Mouse (Mus musculus) erythroblast, embryonic 14.5 days (primary cell): Measurements from ENCODE around the gene Kdm5b. TPM values are rescaled to one million over a fixed set of nuclear protein-coding genes. Genes with fewer than 3 reads are reported as not detected.

ENCODE experiments used
- H3K27me3 ChIP-seq: 2 replicates; pipeline ENCODE4 v1.6.1; 2012; ENCODE audit warnings: inconsistent platforms; ENCODE audit not compliant: control insufficient read depth
- H3K36me3 ChIP-seq: 2 replicates; pipeline ENCODE4 v1.6.1; 2012; ENCODE audit warnings: mild to moderate bottlenecking, inconsistent platforms; ENCODE audit not compliant: control insufficient read depth
- H3K4me1 ChIP-seq: 2 replicates; pipeline ENCODE4 v1.6.1; 2012; ENCODE audit warnings: inconsistent platforms; ENCODE audit not compliant: control insufficient read depth
- H3K4me3 ChIP-seq: replicated peaks from 2 replicates; pipeline ENCODE3; 2012; ENCODE audit warnings: moderate library complexity, mild to moderate bottlenecking, inconsistent platforms
- H3K9me3 ChIP-seq: 2 replicates; pipeline ENCODE4 v1.6.1; 2012; ENCODE audit warnings: low read length, inconsistent platforms, mixed read lengths; ENCODE audit not compliant: control insufficient read depth
- GATA1 ChIP-seq: IDR thresholded peaks from 2 replicates; pipeline ENCODE4 v1.6.1; 2012; ENCODE audit warnings: low read length, inconsistent platforms, mixed read lengths
- TAL1 ChIP-seq: IDR thresholded peaks from 3 replicates; pipeline ENCODE4 v1.6.1; 2012; ENCODE audit warnings: low read length, inconsistent platforms, mixed read lengths
- polyA plus RNA-seq: library from polyadenylated mRNA; stranded (reverse); fragments of >175 nt; gene quantifications from 2 replicates; pipeline ENCODE4 v1.2.3, GENCODE M21; 2012

The Kdm5b gene
- polyA plus RNA-seq, 1 experiment = 0.01 TPM

DNA sequence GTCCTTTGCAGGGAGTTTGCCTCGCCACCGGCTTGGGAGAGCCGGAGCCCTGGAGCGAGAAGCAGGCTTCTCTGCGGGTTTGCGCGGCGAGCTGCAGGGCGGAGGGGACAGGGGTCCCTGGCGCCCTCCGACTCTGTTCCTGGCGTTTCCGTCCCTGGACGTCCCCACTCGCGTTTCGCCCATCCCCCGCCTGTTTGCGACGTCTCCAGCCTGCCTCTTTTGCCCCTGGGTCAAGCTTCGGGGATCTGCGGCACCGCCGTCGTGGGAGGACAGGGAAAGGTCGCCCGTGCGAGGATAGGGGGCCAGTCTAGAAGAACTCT, 87.0 kb downstream of the Kdm5b start:
- Histone ChIP-seq H3K36me3 (no peaks in the 10 kb centered on the region), H3K9me3 (peaks cover 5% of the 10 kb centered on the region; the same call in 1 of the 2 replicates), H3K27me3 (peaks cover 89% of the 10 kb centered on the region), H3K4me1 (peaks cover 8% of the 10 kb centered on the region), H3K4me3 (no peak overlapping the region)
- TF ChIP-seq GATA1 (no peak), TAL1 (no peak)

DNA sequence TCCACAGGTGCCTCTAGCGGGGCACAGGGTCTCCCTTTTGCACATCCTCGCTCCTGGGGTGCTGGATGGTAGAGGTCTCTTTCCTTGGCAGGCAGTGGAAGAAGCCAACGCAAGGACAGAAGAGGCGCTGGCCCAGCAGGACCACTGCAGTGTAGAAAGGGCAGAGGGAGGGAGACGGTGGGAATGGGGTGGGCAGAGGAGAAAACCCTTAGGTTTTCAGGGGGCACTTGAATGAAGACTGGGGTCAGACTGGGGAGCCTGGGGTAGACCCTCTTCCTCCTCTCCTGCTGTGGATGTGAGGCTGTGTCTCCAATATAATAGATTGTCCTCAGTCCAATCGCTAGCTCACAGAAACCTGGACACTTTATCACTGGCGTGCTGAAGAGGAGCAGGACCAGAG, 87.6 kb downstream of the Kdm5b start:
- peaks cover 8% of the 10 kb centered on the region for H3K4me1 ChIP-seq
- no peak overlapping the region for H3K4me3 ChIP-seq
- TF ChIP-seq GATA1 (no peak), TAL1 (no peak)
- peaks cover 82% of the 10 kb centered on the region for H3K27me3 ChIP-seq
- H3K9me3 ChIP-seq = peaks cover 5% of the 10 kb centered on the region; the same call in 1 of the 2 replicates
- H3K36me3 ChIP-seq = no peaks in the 10 kb centered on the region

DNA sequence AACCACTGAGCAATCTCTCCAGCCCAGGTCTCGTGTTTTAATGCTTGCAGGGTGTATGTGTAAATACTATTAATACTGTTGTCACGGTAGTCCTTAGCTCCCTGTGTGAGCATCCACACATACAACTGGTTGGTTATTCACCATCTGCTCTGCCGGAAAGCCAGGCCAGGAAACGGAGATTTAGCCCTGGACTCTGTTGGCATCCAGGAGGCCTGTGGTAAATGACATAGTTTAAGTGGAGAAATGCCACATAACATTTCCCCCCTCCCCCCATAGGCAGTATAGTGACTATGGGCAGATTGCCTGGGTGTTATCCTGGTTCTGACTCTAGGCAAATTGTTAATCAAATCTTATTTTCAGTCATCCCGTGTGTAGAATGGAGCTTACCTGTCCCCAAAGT, 90.8 kb downstream of the Kdm5b start:
- peaks cover 5% of the 10 kb centered on the region; the same call in 1 of the 2 replicates for H3K9me3 ChIP-seq
- peaks cover 54% of the 10 kb centered on the region for H3K27me3 ChIP-seq

DNA sequence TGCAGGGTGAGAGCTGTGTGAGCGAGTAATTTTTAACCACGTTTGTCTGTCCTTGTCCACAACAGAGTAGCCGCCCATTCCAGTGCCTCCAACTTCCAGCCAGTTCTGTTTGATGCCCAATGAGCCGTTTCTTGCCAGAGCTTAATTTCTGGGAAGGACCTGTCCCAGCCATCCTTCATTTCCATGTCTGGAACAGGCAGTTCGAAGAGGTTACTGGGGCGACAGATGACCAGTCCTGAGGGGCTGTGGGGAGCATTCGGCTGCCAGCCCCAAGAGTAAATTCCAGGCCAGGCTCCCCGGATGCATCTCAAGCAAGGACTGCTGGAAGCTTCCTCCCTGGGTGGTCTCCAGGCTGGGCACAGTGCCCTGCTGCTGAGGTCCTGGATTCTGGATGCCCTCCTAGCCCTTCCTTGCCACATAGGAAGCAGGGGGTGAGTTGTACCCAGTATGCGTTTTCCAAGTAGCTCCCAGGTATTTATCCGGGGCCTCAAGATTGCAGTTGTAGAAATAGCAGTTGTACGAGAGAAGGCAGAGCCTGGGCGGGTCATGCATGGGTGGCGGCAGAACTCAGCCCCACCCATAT, 91.4 kb downstream of the Kdm5b start:
- peaks cover 3% of the 10 kb centered on the region; the same call in 1 of the 2 replicates for H3K9me3 ChIP-seq
- no peak overlapping the region for H3K4me3 ChIP-seq
- peaks cover 49% of the 10 kb centered on the region for H3K27me3 ChIP-seq
- TF ChIP-seq GATA1 = no peak
- TF ChIP-seq TAL1 = no peak
- peaks cover 6% of the 10 kb centered on the region for H3K4me1 ChIP-seq
- no peaks in the 10 kb centered on the region for H3K36me3 ChIP-seq

More for the DNA sequence above, 90.8 kb downstream of the Kdm5b start:
- no peaks in the 10 kb centered on the region for H3K36me3 ChIP-seq
- no peak overlapping the region for H3K4me3 ChIP-seq
- no peak for TF ChIP-seq TAL1
- no peak for TF ChIP-seq GATA1
- peaks cover 8% of the 10 kb centered on the region for H3K4me1 ChIP-seq

DNA sequence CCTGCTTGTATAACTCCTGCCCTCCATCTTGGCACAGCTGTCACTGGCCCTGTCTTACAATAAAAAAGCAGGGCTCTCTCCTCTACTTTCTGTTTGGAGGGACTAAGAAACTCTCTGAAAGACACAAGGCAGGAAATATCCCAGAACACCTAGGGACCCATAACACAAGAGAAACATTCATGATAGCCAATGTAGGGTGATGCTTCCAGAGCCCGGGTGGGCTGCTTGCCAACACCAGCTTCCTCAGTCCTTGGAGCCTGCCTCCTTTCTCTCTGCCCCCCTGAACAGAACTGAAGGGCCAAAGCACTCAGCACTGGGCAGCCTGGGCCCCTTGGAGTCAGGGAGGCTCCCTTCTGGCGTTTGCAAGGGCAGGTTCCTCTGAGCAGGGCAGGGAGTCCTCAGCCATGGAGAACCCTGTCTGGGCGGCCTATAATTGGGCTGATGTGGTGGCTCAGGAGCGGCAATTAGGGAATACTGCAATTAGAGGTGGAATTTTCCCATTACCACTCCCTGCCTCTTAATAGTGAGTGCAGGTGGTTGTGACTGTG, 92.0 kb downstream of the Kdm5b start:
- H3K9me3 ChIP-seq = no peaks in the 10 kb centered on the region; the same call in 1 of the 2 replicates
- no peak for TF ChIP-seq TAL1
- TF ChIP-seq GATA1 = no peak
- no peak overlapping the region for H3K4me3 ChIP-seq
- H3K27me3 ChIP-seq = peaks cover 43% of the 10 kb centered on the region
- peaks cover 2% of the 10 kb centered on the region for H3K4me1 ChIP-seq
- H3K36me3 ChIP-seq = no peaks in the 10 kb centered on the region

DNA sequence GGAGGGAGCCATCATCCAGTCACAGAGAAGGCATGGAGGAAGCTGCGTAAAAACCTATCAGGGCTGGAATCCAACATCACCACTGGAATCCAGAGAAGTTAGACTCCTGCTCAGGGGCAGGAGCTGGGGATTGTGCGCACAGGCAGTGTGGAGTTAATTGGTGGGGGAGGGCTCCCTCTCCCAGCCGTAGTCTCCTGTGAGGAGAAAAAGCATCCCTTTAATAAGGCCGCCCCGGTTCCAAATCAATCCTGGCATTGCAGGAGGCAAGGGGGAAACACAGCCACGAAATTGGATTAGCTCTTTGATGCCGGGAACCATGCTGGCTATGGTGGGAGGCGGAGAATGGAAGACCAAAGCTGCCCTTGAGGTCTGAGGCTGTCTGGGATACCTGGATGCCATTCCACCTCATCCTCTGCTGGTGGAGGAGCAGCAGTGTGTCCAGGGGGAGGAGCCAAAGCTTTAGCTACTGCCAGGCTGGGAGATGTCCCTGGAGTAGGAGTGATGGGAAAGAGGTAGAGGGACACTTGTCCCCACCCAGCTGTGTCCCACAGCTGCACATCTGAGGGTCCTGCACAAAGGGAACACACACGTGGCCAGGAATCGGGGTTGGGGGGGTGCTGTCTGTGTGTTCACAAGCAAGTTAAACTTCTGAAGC, 93.8 kb downstream of the Kdm5b start:
- no peak overlapping the region for H3K4me3 ChIP-seq
- H3K4me1 ChIP-seq = peaks cover 2% of the 10 kb centered on the region
- H3K36me3 ChIP-seq = no peaks in the 10 kb centered on the region
- peaks cover 25% of the 10 kb centered on the region for H3K27me3 ChIP-seq
- no peak for TF ChIP-seq GATA1
- TF ChIP-seq TAL1 = no peak
- H3K9me3 ChIP-seq = no peaks in the 10 kb centered on the region

DNA sequence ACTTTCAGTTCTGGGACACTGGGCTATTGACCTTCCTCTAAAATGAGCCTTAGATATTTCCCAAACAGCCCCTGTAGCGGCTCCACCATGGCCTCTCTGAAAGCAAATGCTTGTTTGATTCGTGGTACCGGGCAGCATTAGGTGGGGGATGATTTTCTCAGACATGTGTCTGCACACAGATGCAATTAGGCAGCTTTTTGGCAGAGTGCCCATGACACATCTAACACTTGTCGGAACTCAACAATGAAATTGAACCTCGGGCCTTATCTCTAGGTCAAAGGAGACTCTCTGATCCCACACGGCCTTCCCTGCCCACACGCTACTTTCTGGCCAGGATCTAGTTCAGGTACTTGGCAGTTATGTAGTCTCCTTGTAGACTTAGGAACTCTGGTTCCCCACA, 98.9 kb downstream of the Kdm5b start:
- Histone ChIP-seq H3K36me3 (no peaks in the 10 kb centered on the region), H3K4me3 (no peak overlapping the region), H3K4me1 (no peaks in the 10 kb centered on the region), H3K9me3 (no peaks in the 10 kb centered on the region), H3K27me3 (no peaks in the 10 kb centered on the region; the same call in none of the 2 replicates)
- no peak for TF ChIP-seq TAL1
- TF ChIP-seq GATA1 = no peak

DNA sequence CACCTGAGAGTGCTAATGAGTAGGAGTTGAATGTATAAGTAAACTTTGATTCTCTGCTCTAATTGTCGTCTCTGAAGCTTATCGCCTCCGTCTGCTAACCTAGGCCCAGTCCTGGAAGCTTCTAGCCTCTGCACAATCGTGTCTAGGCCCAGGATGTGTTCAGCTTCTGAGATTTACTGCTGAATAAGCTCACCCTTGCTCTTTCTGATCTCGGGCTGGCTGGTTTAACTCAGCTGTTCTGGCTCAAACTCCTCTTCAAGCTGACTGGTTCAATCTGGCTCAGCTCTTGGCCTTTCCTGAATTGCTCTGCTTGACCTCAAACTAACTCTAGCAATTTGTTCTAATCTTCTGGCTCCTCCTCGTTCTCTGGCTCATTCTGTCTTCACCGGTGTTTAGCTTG, 100.2 kb downstream of the Kdm5b start:
- TF ChIP-seq GATA1 (no peak), TAL1 (no peak)
- no peak overlapping the region for H3K4me3 ChIP-seq
- no peaks in the 10 kb centered on the region for H3K36me3 ChIP-seq
- no peaks in the 10 kb centered on the region for H3K9me3 ChIP-seq
- no peaks in the 10 kb centered on the region for H3K4me1 ChIP-seq
- H3K27me3 ChIP-seq = no peaks in the 10 kb centered on the region; the same call in 1 of the 2 replicates

DNA sequence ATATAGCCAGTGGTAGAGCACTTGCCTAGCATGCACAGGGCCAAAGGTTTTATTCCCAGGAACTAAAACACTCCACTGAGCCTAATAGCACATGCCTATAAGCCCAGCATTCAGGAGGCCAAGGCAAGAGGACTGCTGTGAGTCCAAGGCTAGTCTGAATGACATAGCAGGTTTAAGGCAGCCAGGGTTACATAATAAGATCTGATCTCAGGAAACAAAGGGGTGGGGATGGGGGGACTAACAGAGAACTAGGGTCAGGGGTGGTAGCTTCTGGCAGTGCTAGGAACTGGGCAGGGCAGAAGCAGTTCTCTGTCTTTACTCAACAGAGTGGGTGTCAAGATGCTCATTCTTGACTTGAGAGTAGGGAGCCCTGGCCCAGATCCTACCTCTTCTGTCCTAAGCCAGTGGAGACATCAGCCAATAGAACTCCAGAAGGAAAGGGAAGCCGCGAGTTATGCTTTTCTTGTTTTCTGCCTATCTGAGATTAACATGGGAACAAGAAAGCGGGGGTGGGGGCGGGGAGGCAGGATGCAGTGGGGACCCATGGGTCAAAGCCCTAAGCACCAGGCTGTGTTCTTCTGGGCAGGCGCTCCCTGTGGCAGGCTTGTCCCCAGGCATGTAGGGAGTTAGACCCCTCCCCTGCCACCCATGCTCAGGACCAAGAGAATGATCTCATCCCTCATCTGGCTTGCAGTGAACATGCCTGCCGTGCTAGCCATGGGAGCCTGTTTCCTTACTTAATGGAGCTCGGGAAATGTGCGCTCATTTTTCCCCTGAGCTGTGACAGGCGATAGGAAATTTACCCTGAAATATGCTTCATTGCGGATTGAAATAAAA, 111.5 kb downstream of the Kdm5b start:
- Histone ChIP-seq H3K9me3 (no peaks in the 10 kb centered on the region), H3K27me3 (no peaks in the 10 kb centered on the region; the same call in 1 of the 2 replicates), H3K4me3 (no peak overlapping the region), H3K4me1 (no peaks in the 10 kb centered on the region), H3K36me3 (no peaks in the 10 kb centered on the region)
- TF ChIP-seq TAL1 (no peak), GATA1 (no peak)
